Comparison of ENCODE assay signal across 20 mouse cellular contexts in the genomic region with DNA sequence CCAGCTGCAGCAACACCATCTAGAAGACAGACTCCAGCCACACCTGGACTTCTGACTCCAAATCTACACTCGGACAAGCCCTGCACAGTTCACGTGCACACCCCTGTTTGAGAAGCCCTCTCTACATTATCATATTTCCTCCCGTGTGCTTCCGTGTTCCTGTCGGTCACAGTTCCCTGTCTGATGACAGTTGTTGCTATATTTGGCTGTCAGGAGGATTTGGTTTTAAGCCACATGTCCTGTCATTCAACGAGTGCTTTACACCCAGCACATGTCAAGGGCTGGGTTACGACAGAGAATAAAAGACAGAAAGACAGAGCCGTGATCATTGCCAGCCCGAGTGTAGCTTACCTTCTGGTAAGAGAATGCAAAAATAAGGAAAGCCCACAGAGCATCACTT.
DNase-seq lines count a peak whose midpoint lies in the region; ATAC-seq lines count a peak whose summit lies in the region.
"Had no signal": no experiment of that assay in that cellular context is flagged by ENCODE, and none has a peak within 500 bp of the region (broad histone marks: within the 10 kb centered on the region; RNA-seq: fewer than 3 reads in every experiment).

No protein-coding gene starts in this region.

- no peaks in the 10 kb centered on the region for H3K36me3 ChIP-seq in heart, embryonic 14.5 days (ENCODE audit: control insufficient read depth, insufficient read depth, low read length)
- no peaks in the 10 kb centered on the region for H3K36me3 ChIP-seq in hindbrain, embryonic 13.5 days
- H3K36me3 ChIP-seq in liver, embryonic 12.5 days = no peaks in the 10 kb centered on the region
- H3K36me3 ChIP-seq: hindbrain, embryonic 15.5 days; midbrain, embryonic 12.5 days; neural tube, embryonic 15.5 days had no signal

- WGBS in heart, embryonic 14.5 days = 23% methylated on average over 9 of the region's 9 CpGs
- 86% methylated on average over 9 of the region's 9 CpGs for WGBS in hindbrain, embryonic 13.5 days
- WGBS in liver, embryonic 12.5 days (ENCODE audit: insufficient replicate concordance) = 55% methylated on average over 9 of the region's 9 CpGs

- H3K4me3 ChIP-seq in heart, embryonic 14.5 days (ENCODE audit: control insufficient read depth in 1 of 2, insufficient read depth in 1 of 2, low read depth in 1 of 2, low read length in 2 of 2) = no peak overlapping the region
- no peak overlapping the region for H3K4me3 ChIP-seq in hindbrain, embryonic 13.5 days
- no peak overlapping the region for H3K4me3 ChIP-seq in liver, embryonic 12.5 days
- H3K4me3 ChIP-seq: embryonic facial prominence, embryonic 13.5 days; hindbrain, embryonic 15.5 days; limb, embryonic 15.5 days; midbrain, embryonic 12.5 days; neural tube, embryonic 15.5 days had no signal

- peaks cover 28 to 36% of the 10 kb centered on the region in 2 experiments for H3K4me1 ChIP-seq in heart, embryonic 14.5 days (ENCODE audit: control insufficient read depth in 2 of 2, insufficient read depth in 2 of 2, low read length in 2 of 2)
- peaks cover 12% of the 10 kb centered on the region for H3K4me1 ChIP-seq in hindbrain, embryonic 13.5 days (replicated peaks)
- no peaks in the 10 kb centered on the region for H3K4me1 ChIP-seq in liver, embryonic 12.5 days

- peak overlapping the region; percentile 22 for H3K4me2 ChIP-seq in heart, embryonic 14.5 days (ENCODE audit: low read length)
- H3K4me2 ChIP-seq in hindbrain, embryonic 13.5 days = no peak overlapping the region
- H3K4me2 ChIP-seq in liver, embryonic 12.5 days = no peak overlapping the region
- H3K4me2 ChIP-seq: embryonic facial prominence, embryonic 13.5 days; hindbrain, embryonic 15.5 days; limb, embryonic 15.5 days; midbrain, embryonic 12.5 days; neural tube, embryonic 15.5 days had no signal

- peak; percentile 37 for DNase-seq in gastrocnemius, adult 18-20 months (ENCODE audit: low spot score)
- DNase-seq in gastrocnemius, adult 8-10 months (ENCODE audit: low spot score in 2 of 2) = no peak
- DNase-seq in heart, adult 18-20 months = peak; percentile 67 to 71
- DNase-seq in thymus, adult 18-20 months = no peak
- DNase-seq: adrenal gland, postnatal 10 days; cerebellum, adult 2 months; gastrocnemius, postnatal 36 days; kidney, postnatal 10 days; liver, postnatal 0 days; lung, postnatal 4 days had no signal

- no peaks in the 10 kb centered on the region for H3K27me3 ChIP-seq in heart, embryonic 14.5 days (ENCODE audit: control insufficient read depth, insufficient read depth, low read length)
- H3K27me3 ChIP-seq in hindbrain, embryonic 13.5 days = no peaks in the 10 kb centered on the region
- no peaks in the 10 kb centered on the region for H3K27me3 ChIP-seq in liver, embryonic 12.5 days (replicated peaks)
- H3K27me3 ChIP-seq: embryonic facial prominence, embryonic 13.5 days; hindbrain, embryonic 15.5 days; limb, embryonic 15.5 days; midbrain, embryonic 12.5 days; neural tube, embryonic 15.5 days had no signal

- peak overlapping the region; percentile 25 to 31; a peak in 3 of 4 replicates for H3K27ac ChIP-seq in heart, embryonic 14.5 days (replicated peaks in 1 of 2; ENCODE audit: control insufficient read depth in 1 of 2, insufficient read depth in 1 of 2, low read depth in 2 of 2, low read length in 2 of 2)
- no peak overlapping the region for H3K27ac ChIP-seq in hindbrain, embryonic 13.5 days
- H3K27ac ChIP-seq in liver, embryonic 12.5 days = no peak overlapping the region
- H3K27ac ChIP-seq: embryonic facial prominence, embryonic 13.5 days; hindbrain, embryonic 15.5 days; limb, embryonic 15.5 days; midbrain, embryonic 12.5 days; neural tube, embryonic 15.5 days had no signal

- no peak overlapping the region for H3K9ac ChIP-seq in heart, embryonic 14.5 days (ENCODE audit: low read length)
- no peak overlapping the region for H3K9ac ChIP-seq in hindbrain, embryonic 13.5 days
- H3K9ac ChIP-seq in liver, embryonic 12.5 days = no peak overlapping the region
- H3K9ac ChIP-seq: embryonic facial prominence, embryonic 13.5 days; hindbrain, embryonic 15.5 days; limb, embryonic 15.5 days; liver, postnatal 0 days; midbrain, embryonic 12.5 days; neural tube, embryonic 15.5 days had no signal

- H3K9me3 ChIP-seq in heart, embryonic 14.5 days (ENCODE audit: control insufficient read depth, low read length) = no peaks in the 10 kb centered on the region
- H3K9me3 ChIP-seq in hindbrain, embryonic 13.5 days = no peaks in the 10 kb centered on the region
- H3K9me3 ChIP-seq in liver, embryonic 12.5 days (replicated peaks) = no peaks in the 10 kb centered on the region
- H3K9me3 ChIP-seq: embryonic facial prominence, embryonic 13.5 days; hindbrain, embryonic 15.5 days; limb, embryonic 15.5 days; midbrain, embryonic 12.5 days; neural tube, embryonic 15.5 days had no signal

- peak; percentile 61 for ATAC-seq in heart, embryonic 14.5 days (ENCODE audit: insufficient number of reproducible peaks, insufficient read depth, low FRiP score, low read depth)
- peak; percentile 18; the same call in 1 of the 2 replicates for ATAC-seq in megakaryocyte, adult 5-6 weeks (ENCODE audit: poor library complexity, severe bottlenecking)
- ATAC-seq in hindbrain, embryonic 13.5 days (ENCODE audit: low FRiP score) = no peak
- no peak for ATAC-seq in liver, embryonic 12.5 days
- ATAC-seq: intestine, postnatal 0 days; liver, postnatal 0 days had no signal

Comparison
In these comparisons a context has a peak if more than half of its experiments do, and no peak if none do; other contexts are left out.
1. DNase-seq: peak in gastrocnemius, adult 18-20 months (single experiment) and heart, adult 18-20 months (2 of 2); none in gastrocnemius, adult 8-10 months (0 of 2) and thymus, adult 18-20 months (0 of 2).
2. ATAC-seq: peak in heart, embryonic 14.5 days (single experiment) and megakaryocyte, adult 5-6 weeks (single experiment); none in hindbrain, embryonic 13.5 days (single experiment) and liver, embryonic 12.5 days (single experiment).
3. H3K27ac ChIP-seq: peak in heart, embryonic 14.5 days (2 of 2); none in hindbrain, embryonic 13.5 days (single experiment) and liver, embryonic 12.5 days (single experiment).